In genomic region chr6:135197921-135198532, GRCm38 (mm10) we compare ENCODE assay signal across 8 mouse cellular contexts. TPM values are rescaled to one million over a fixed set of nuclear protein-coding genes. Genes with fewer than 3 reads are reported as not detected.
DNase-seq lines count a peak whose midpoint lies in the region; ATAC-seq lines count a peak whose summit lies in the region.

Fam234b (plus strand) TSS chr6:135197977.
Hebp1 (minus strand) TSS chr6:135198022.

- H3K9me3 ChIP-seq in hindbrain, embryonic 15.5 days = no peaks in the 10 kb centered on the region

- WGBS in hindbrain, embryonic 15.5 days = under 1% methylated on average over 52 of the region's 52 CpGs

- H3K27ac ChIP-seq in hindbrain, embryonic 15.5 days (replicated peaks) = peak within 1 kb of the TSS; percentile 90

- peak; percentile 81 for ATAC-seq in activated CD4-positive, CD25-positive, alpha-beta regulatory T cell, adult 4 months
- peak; percentile 93 for ATAC-seq in hindbrain, embryonic 15.5 days (ENCODE audit: low FRiP score, low read depth)

- no peaks in the 10 kb centered on the region for H3K27me3 ChIP-seq in hindbrain, embryonic 15.5 days

- H3K9ac ChIP-seq in hindbrain, embryonic 15.5 days = peak within 1 kb of the TSS; percentile 78

- H3K4me3 ChIP-seq in hindbrain, embryonic 15.5 days = peak within 1 kb of the TSS; percentile 89

- peak; percentile 72 to 81 for DNase-seq in cerebellum, postnatal 4 days (ENCODE audit: low spot score in 2 of 2)
- peak; percentile 68 for DNase-seq in gastrocnemius, adult 18-20 months (ENCODE audit: low spot score)
- peak; percentile 88 to 91 for DNase-seq in left cerebral cortex, adult 18-20 months (ENCODE audit: low spot score in 2 of 2)
- peak; percentile 87 for DNase-seq in lung, postnatal 4 days
- DNase-seq in right cerebral cortex, adult 18-20 months = peak; percentile 91
- DNase-seq in urinary bladder, adult 2 months (ENCODE audit: low spot score) = peak; percentile 73

- peak within 1 kb of the TSS; percentile 93 for H3K4me2 ChIP-seq in hindbrain, embryonic 15.5 days

- H3K36me3 ChIP-seq in hindbrain, embryonic 15.5 days = no peaks in the 10 kb centered on the region

- peaks cover 30% of the 10 kb centered on the region for H3K4me1 ChIP-seq in hindbrain, embryonic 15.5 days (replicated peaks)

RNA-seq across cellular contexts. Expression of gene Fam234b, which starts in this region (rescaled TPM):
- 10 to 100 TPM; 23.6 to 23.8 TPM for polyA plus RNA-seq in activated CD4-positive, CD25-positive, alpha-beta regulatory T cell, adult 4 months (2017; shearing (Covaris generic))
- 1 to 10 TPM; 2.3 to 6.1 TPM for total RNA-seq in gastrocnemius, adult 18-20 months (2021)
- polyA plus RNA-seq in hindbrain, embryonic 15.5 days (2015; fragmentation: Nextera tagmentation; extraction: Ambion mirVana) = 100 and 112 TPM in 2 replicates
- total RNA-seq in left cerebral cortex, adult 18-20 months (2021) = 100 to 1,000 TPM; 183 to 192 TPM
- polyA plus RNA-seq in urinary bladder, adult 2 months (2012; rRNA removed) = 5.6 and 5.9 TPM in 2 replicates

RNA-seq across cellular contexts. Expression of gene Hebp1, which starts in this region (rescaled TPM):
- polyA plus RNA-seq in activated CD4-positive, CD25-positive, alpha-beta regulatory T cell, adult 4 months (2017; shearing (Covaris generic)) = 1 to 10 TPM in 1 of 2 experiments, under 1 TPM in 1; 0.42 to 2.4 TPM
- 1 to 10 TPM; 8.6 to 8.9 TPM for total RNA-seq in gastrocnemius, adult 18-20 months (2021)
- polyA plus RNA-seq in hindbrain, embryonic 15.5 days (2015; fragmentation: Nextera tagmentation; extraction: Ambion mirVana) = 3.6 and 6.8 TPM in 2 replicates
- 10 to 100 TPM; 52.6 to 57.5 TPM for total RNA-seq in left cerebral cortex, adult 18-20 months (2021)
- 40.7 and 41.8 TPM in 2 replicates for polyA plus RNA-seq in urinary bladder, adult 2 months (2012; rRNA removed)

Comparison
In these comparisons a context has a peak if more than half of its experiments do, and no peak if none do; other contexts are left out.
1. Peak in every context shown above with its lines: DNase-seq, ATAC-seq, H3K4me3 ChIP-seq and H3K27ac ChIP-seq.
2. RNA of gene Fam234b (total RNA-seq): 183 to 192 TPM in left cerebral cortex, adult 18-20 months; 2.3 to 6.1 TPM in gastrocnemius, adult 18-20 months; every median in the first group is over 10 times any median in the second.
3. RNA of gene Hebp1 (total RNA-seq): 52.6 to 57.5 TPM in left cerebral cortex, adult 18-20 months; 8.6 to 8.9 TPM in gastrocnemius, adult 18-20 months; every median in the first group is over 4 times any median in the second.